Mouse (Mus musculus) C2C12 (cell line): ENCODE results near the gene Eml3. TPM values are rescaled to one million over a fixed set of nuclear protein-coding genes. Genes with fewer than 3 reads are reported as not detected.

Experiments
- H3K27me3 ChIP-seq: one replicate; pipeline ENCODE4 v1.6.1; 2011; ENCODE audit not compliant: control insufficient read depth, insufficient read depth, insufficient read length
- H3K36me3 ChIP-seq: one replicate; pipeline ENCODE4 v1.6.1; 2011; ENCODE audit not compliant: control insufficient read depth, insufficient read depth
- H3K4me3 ChIP-seq: one replicate; pipeline ENCODE4 v1.5.1; 2011; ENCODE audit warnings: mild to moderate bottlenecking, control low read depth; ENCODE audit not compliant: poor library complexity, insufficient read depth, severe bottlenecking
- H3K79me2 ChIP-seq: one replicate; pipeline ENCODE4 v1.6.1; 2011; ENCODE audit not compliant: control insufficient read depth, insufficient read depth
- H3K79me3 ChIP-seq: one replicate; pipeline ENCODE4 v1.6.1; 2011; ENCODE audit warnings: low read depth, control low read depth
- H3ac ChIP-seq: one replicate; pipeline ENCODE3; 2011; ENCODE audit warnings: low read depth; ENCODE audit not compliant: control insufficient read depth, insufficient read length
- CEBPB ChIP-seq: IDR thresholded peaks from one replicate; pipeline ENCODE4 v1.6.1; 2011; ENCODE audit warnings: low read depth, mild to moderate bottlenecking, control low read depth, moderate library complexity
- CTCF ChIP-seq: IDR thresholded peaks from one replicate; pipeline ENCODE4 v1.5.1; 2011; ENCODE audit not compliant: control insufficient read depth, insufficient read depth, insufficient read length
- FOSL1 ChIP-seq: IDR thresholded peaks from one replicate; pipeline ENCODE4 v1.8.0; 2011; ENCODE audit warnings: mild to moderate bottlenecking, low read length; ENCODE audit not compliant: poor library complexity, insufficient read depth, severe bottlenecking
- MAX ChIP-seq: IDR thresholded peaks from one replicate; pipeline ENCODE4 v1.6.1; 2011; ENCODE audit warnings: mild to moderate bottlenecking, control low read depth
- MYOD1 ChIP-seq: IDR thresholded peaks from one replicate; pipeline ENCODE4 v1.6.1; 2011; ENCODE audit warnings: low read depth; ENCODE audit not compliant: control insufficient read depth, insufficient read length
- MYOG ChIP-seq: IDR thresholded peaks from one replicate; pipeline ENCODE4 v1.6.1; 2011; ENCODE audit not compliant: control insufficient read depth, insufficient read length; ENCODE audit errors: extremely low read depth
- USF1 ChIP-seq: IDR thresholded peaks from one replicate; pipeline ENCODE4 v1.6.1; 2011; ENCODE audit warnings: low read depth, mild to moderate bottlenecking, control low read depth, moderate library complexity
- polyA plus RNA-seq: library from polyadenylated mRNA; unstranded; fragments of >200 nt; fragmentation: generic; extraction: Trizol; gene quantifications from one replicate; pipeline ENCODE4 v1.2.1, GENCODE M21; 2012; ENCODE audit warnings: missing spikeins

Gene Eml3
- polyA plus RNA-seq, 1 experiment: 28.7 TPM

- H3K4me3 ChIP-seq: no peak overlapping the region
- TF ChIP-seq CTCF (no peak), CEBPB (no peak), MYOD1 (no peak), MAX (no peak), FOSL1 (no peak), USF1 (no peak), MYOG (no peak)
- H3K36me3 ChIP-seq: peaks cover 5% of the 10 kb centered on the region
- peaks cover 75% of the 10 kb centered on the region for H3K79me2 ChIP-seq
- H3K27me3 ChIP-seq: no peaks in the 10 kb centered on the region
- no peak overlapping the region for H3ac ChIP-seq
- peaks cover 24% of the 10 kb centered on the region for H3K79me3 ChIP-seq
Measured at GRCm38 (mm10) chr19:8985891-8986290, 56.5 kb downstream of the Eml3 start.

GRCm38 (mm10) chr19:8987816-8988215 lies 58.5 kb downstream of the Eml3 start:
- Histone ChIP-seq H3K79me3 (peaks cover 44% of the 10 kb centered on the region), H3K27me3 (no peaks in the 10 kb centered on the region), H3K4me3 (no peak overlapping the region), H3K36me3 (peaks cover 17% of the 10 kb centered on the region), H3ac (no peak overlapping the region), H3K79me2 (peaks cover 92% of the 10 kb centered on the region)
- TF ChIP-seq FOSL1: no peak
- no peak for TF ChIP-seq USF1
- no peak for TF ChIP-seq CTCF
- no peak for TF ChIP-seq MYOD1
- no peak for TF ChIP-seq MYOG
- no peak for TF ChIP-seq MAX
- no peak for TF ChIP-seq CEBPB

GRCm38 (mm10) chr19:8988346-8989065 lies 59.2 kb downstream of the Eml3 start:
- H3K27me3 ChIP-seq: no peaks in the 10 kb centered on the region
- peak overlapping the region; percentile 60 for H3ac ChIP-seq
- H3K79me2 ChIP-seq: peaks cover 99% of the 10 kb centered on the region
- peak overlapping the region; percentile 99 for H3K4me3 ChIP-seq
- H3K36me3 ChIP-seq: peaks cover 24% of the 10 kb centered on the region
- TF ChIP-seq CEBPB (no peak), USF1 (no peak), MYOD1 (no peak), CTCF (no peak)
- peaks cover 51% of the 10 kb centered on the region for H3K79me3 ChIP-seq

- H3ac ChIP-seq: peak within 1 kb of the TSS; percentile 99
- H3K4me3 ChIP-seq: peak within 1 kb of the TSS; percentile 99
- peaks cover 100% of the 10 kb centered on the region for H3K79me2 ChIP-seq
- H3K36me3 ChIP-seq: peaks cover 30% of the 10 kb centered on the region
- H3K79me3 ChIP-seq: peaks cover 57% of the 10 kb centered on the region
- H3K27me3 ChIP-seq: no peaks in the 10 kb centered on the region
- TF ChIP-seq MYOG: no peak
- TF ChIP-seq FOSL1: no peak
- TF ChIP-seq CEBPB: no peak
Measured at GRCm38 (mm10) chr19:8989066-8989566, 59.8 kb downstream of the Eml3 start, which contains the start of gene Ahnak. Gene Ahnak, plus strand, starts transcription at chr19:8989284.

GRCm38 (mm10) chr19:8989567-8990431 lies 60.4 kb downstream of the Eml3 start:
- peak overlapping the region; percentile 99 for H3ac ChIP-seq
- no peaks in the 10 kb centered on the region for H3K27me3 ChIP-seq
- peak overlapping the region; percentile 99 for H3K4me3 ChIP-seq
- peaks cover 61% of the 10 kb centered on the region for H3K79me3 ChIP-seq
- no peak for TF ChIP-seq MYOD1
- TF ChIP-seq USF1: no peak
- TF ChIP-seq FOSL1: no peak
- no peak for TF ChIP-seq CEBPB
- TF ChIP-seq MYOG: no peak
- no peak for TF ChIP-seq CTCF
- no peak for TF ChIP-seq MAX
- peaks cover 100% of the 10 kb centered on the region for H3K79me2 ChIP-seq
- peaks cover 33% of the 10 kb centered on the region for H3K36me3 ChIP-seq
